Mouse (Mus musculus) embryonic facial prominence, embryonic 11.5 days (tissue): ENCODE measurements around the gene Fyb. TPM values are rescaled to one million over a fixed set of nuclear protein-coding genes. Genes with fewer than 3 reads are reported as not detected.

Experiments used
- ATAC-seq: fragments of 200-750 bp; cut with Nextera tagmentation; replicated peaks from 2 replicates; pipeline ENCODE4 v1.8.0; 2017; ENCODE audit warnings: low read depth; ENCODE audit not compliant: insufficient number of reproducible peaks, low FRiP score, low TSS enrichment
- DNase-seq: peaks from one replicate; pipeline ENCODE4 v3.0.0-alpha.2; 2015; ENCODE audit warnings: low spot score
- H3K27ac ChIP-seq: fragments of 300-500 bp; sonication (generic); replicated peaks from 2 replicates; pipeline ENCODE4 v1.5.1; 2014; ENCODE audit warnings: mild to moderate bottlenecking, low read depth, low read length, control low read depth
- H3K27me3 ChIP-seq: fragments of 300-500 bp; sonication (generic); 2 replicates; pipeline ENCODE4 v1.6.1; 2014; ENCODE audit warnings: mild to moderate bottlenecking, low read length, moderate library complexity, mixed read lengths; ENCODE audit not compliant: control insufficient read depth, insufficient read depth
- H3K36me3 ChIP-seq: fragments of 300-500 bp; sonication (generic); replicated peaks from 2 replicates; pipeline ENCODE4 v1.6.1; 2014; ENCODE audit warnings: low read depth, mild to moderate bottlenecking, low read length, moderate library complexity, mixed read lengths; ENCODE audit not compliant: control insufficient read depth, insufficient read depth
- H3K4me1 ChIP-seq: fragments of 300-500 bp; sonication (generic); 2 replicates; pipeline ENCODE4 v1.6.1; 2014; ENCODE audit warnings: low read length, mixed read lengths; ENCODE audit not compliant: control insufficient read depth, insufficient read depth
- H3K4me2 ChIP-seq: fragments of 300-500 bp; sonication (generic); 2 replicates; pipeline ENCODE4 v1.6.1; 2014; ENCODE audit warnings: low read depth, mild to moderate bottlenecking, control low read depth, low read length, moderate library complexity
- H3K4me3 ChIP-seq: fragments of 300-500 bp; sonication (generic); 2 replicates; pipeline ENCODE4 v1.5.1; 2014; ENCODE audit warnings: low read depth, low read length, control low read depth
- H3K9ac ChIP-seq: fragments of 300-500 bp; sonication (generic); replicated peaks from 2 replicates; pipeline ENCODE4 v1.6.1; 2014; ENCODE audit warnings: mild to moderate bottlenecking, control low read depth, low read length
- H3K9me3 ChIP-seq: fragments of 300-500 bp; sonication (generic); replicated peaks from 2 replicates; pipeline ENCODE4 v1.6.1; 2016; ENCODE audit warnings: mild to moderate bottlenecking, low read length, inconsistent platforms, mixed read lengths; ENCODE audit not compliant: control insufficient read depth
- WGBS: fragments of 180-500 bp; shearing (Covaris S2); extraction: QIAGEN DNeasy Blood & Tissue Kit; methylation state at CpG from one replicate; pipeline ENCODE4 v1.1.7; 2014; 5-methylcytosine and 5-hydroxymethylcytosine counted together
- polyA plus RNA-seq: library from polyadenylated mRNA; unstranded; fragments of >200 nt; fragmentation: Nextera tagmentation; extraction: Ambion mirVana; gene quantifications from 2 replicates; pipeline ENCODE4 v1.2.1, GENCODE M21; 2014

The Fyb gene
- polyA plus RNA-seq, 1 experiment from 2014 or later = 2.8 TPM

GRCm38 (mm10) chr15:6624365-6625182 is 101.9 kb downstream of the Fyb start:
- Histone ChIP-seq H3K36me3 (no peaks in the 10 kb centered on the region), H3K9me3 (no peaks in the 10 kb centered on the region), H3K27ac (no peak overlapping the region), H3K27me3 (no peaks in the 10 kb centered on the region), H3K4me1 (no peaks in the 10 kb centered on the region), H3K4me2 (peak overlapping the region; percentile 39), H3K4me3 (peak overlapping the region; percentile 9; the same call in 1 of the 2 replicates), H3K9ac (no peak overlapping the region)
- DNase-seq (peak; percentile 63), ATAC-seq (peak; percentile 69)
- 15% methylated on average over 18 of the region's 18 CpGs for WGBS

- ATAC-seq = no peak
- Histone ChIP-seq H3K27ac (no peak overlapping the region), H3K4me2 (peak overlapping the region; percentile 14; the same call in 1 of the 2 replicates), H3K36me3 (no peaks in the 10 kb centered on the region), H3K9ac (no peak overlapping the region), H3K27me3 (no peaks in the 10 kb centered on the region), H3K4me1 (no peaks in the 10 kb centered on the region), H3K4me3 (no peak overlapping the region), H3K9me3 (no peaks in the 10 kb centered on the region)
- peak; percentile 85 for DNase-seq
- 4% methylated on average over 6 of the region's 6 CpGs for WGBS
Measured at GRCm38 (mm10) chr15:6625607-6626033, 103.0 kb downstream of the Fyb start.

- no peak for DNase-seq
- no peaks in the 10 kb centered on the region for H3K4me1 ChIP-seq
- no peak overlapping the region for H3K27ac ChIP-seq
- H3K9me3 ChIP-seq = no peaks in the 10 kb centered on the region
- H3K9ac ChIP-seq = no peak overlapping the region
- H3K4me2 ChIP-seq = no peak overlapping the region
- no peaks in the 10 kb centered on the region for H3K36me3 ChIP-seq
- no peaks in the 10 kb centered on the region for H3K27me3 ChIP-seq
- 62% methylated on average over 5 of the region's 5 CpGs for WGBS
- ATAC-seq = no peak
- H3K4me3 ChIP-seq = no peak overlapping the region
Measured at GRCm38 (mm10) chr15:6626123-6626522, 103.5 kb downstream of the Fyb start.

GRCm38 (mm10) chr15:6628431-6629077 is 105.9 kb downstream of the Fyb start:
- no peak overlapping the region for H3K4me2 ChIP-seq
- H3K27me3 ChIP-seq = no peaks in the 10 kb centered on the region
- H3K4me1 ChIP-seq = no peaks in the 10 kb centered on the region
- H3K4me3 ChIP-seq = no peak overlapping the region
- no peaks in the 10 kb centered on the region for H3K36me3 ChIP-seq
- no peak for ATAC-seq
- H3K9ac ChIP-seq = no peak overlapping the region
- no peak overlapping the region for H3K27ac ChIP-seq
- DNase-seq = no peak
- no peaks in the 10 kb centered on the region for H3K9me3 ChIP-seq
- 88% methylated on average over 6 of the region's 6 CpGs for WGBS

GRCm38 (mm10) chr15:6629174-6629573 is 106.5 kb downstream of the Fyb start:
- H3K36me3 ChIP-seq = no peaks in the 10 kb centered on the region
- no peak overlapping the region for H3K9ac ChIP-seq
- no peak overlapping the region for H3K27ac ChIP-seq
- no peaks in the 10 kb centered on the region for H3K9me3 ChIP-seq
- WGBS = 64% methylated on average over 4 of the region's 4 CpGs
- no peaks in the 10 kb centered on the region for H3K4me1 ChIP-seq
- ATAC-seq = no peak
- H3K4me2 ChIP-seq = no peak overlapping the region
- H3K27me3 ChIP-seq = no peaks in the 10 kb centered on the region
- no peak overlapping the region for H3K4me3 ChIP-seq
- DNase-seq = no peak

- Histone ChIP-seq H3K27me3 (no peaks in the 10 kb centered on the region), H3K27ac (no peak overlapping the region), H3K4me2 (no peak overlapping the region), H3K36me3 (no peaks in the 10 kb centered on the region), H3K9ac (no peak overlapping the region), H3K4me3 (no peak overlapping the region), H3K9me3 (no peaks in the 10 kb centered on the region), H3K4me1 (no peaks in the 10 kb centered on the region)
- no peak for DNase-seq
- 59% methylated on average over 3 of the region's 3 CpGs for WGBS
- no peak for ATAC-seq
Measured at GRCm38 (mm10) chr15:6635405-6635804, 112.8 kb downstream of the Fyb start.

GRCm38 (mm10) chr15:6642223-6642622 is 119.6 kb downstream of the Fyb start:
- ATAC-seq = no peak
- DNase-seq = no peak
- Histone ChIP-seq H3K4me2 (no peak overlapping the region), H3K9me3 (no peaks in the 10 kb centered on the region), H3K36me3 (no peaks in the 10 kb centered on the region), H3K9ac (no peak overlapping the region), H3K4me1 (no peaks in the 10 kb centered on the region; the same call in 1 of the 2 replicates), H3K4me3 (no peak overlapping the region), H3K27me3 (no peaks in the 10 kb centered on the region), H3K27ac (no peak overlapping the region)
- WGBS = 65% methylated on average over 5 of the region's 5 CpGs

- no peak for DNase-seq
- Histone ChIP-seq H3K9me3 (no peaks in the 10 kb centered on the region), H3K4me1 (no peaks in the 10 kb centered on the region; the same call in 1 of the 2 replicates), H3K4me3 (no peak overlapping the region), H3K4me2 (no peak overlapping the region), H3K9ac (no peak overlapping the region), H3K27me3 (no peaks in the 10 kb centered on the region), H3K27ac (no peak overlapping the region), H3K36me3 (no peaks in the 10 kb centered on the region)
- WGBS = 85% methylated on average over 3 of the region's 3 CpGs
- ATAC-seq = no peak
Measured at GRCm38 (mm10) chr15:6645498-6645897, 122.8 kb downstream of the Fyb start.
